Mouse (Mus musculus): Measurements from ENCODE around the gene Nudt2.

GRCm38 (mm10) chr4:41497579-41497978, 32.6 kb downstream of the Nudt2 start:
- TF ChIP-seq MEF2A (IDR thresholded peaks at IDR 0.05; ENCODE audit: borderline replicate concordance, low read depth, low read length) (no peak), CTCF (conservative IDR thresholded peaks at IDR 0.05 in 1 of 2, IDR thresholded peaks at IDR 0.05 in 1 of 2; ENCODE audit: low read depth in 2 of 2, low read length in 2 of 2) (no peak), MAX (IDR thresholded peaks at IDR 0.05; ENCODE audit: low read length) (no peak), POLR2A (IDR thresholded peaks at IDR 0.05; ENCODE audit: low read depth, low read length) (no peak), ZMIZ1 (IDR thresholded peaks at IDR 0.05; ENCODE audit: low read depth, low read length) (no peak)
